Mouse (Mus musculus) neutrophil, adult 5-6 weeks (primary cell): ENCODE data around the gene Tmed9. TPM values are rescaled to one million over a fixed set of nuclear protein-coding genes. Genes with fewer than 3 reads are reported as not detected.

Experiments used
- ATAC-seq: fragments of 151-379, 151-347 bp; 2 replicates; pipeline ENCODE4 v1.8.0; 2017; ENCODE audit warnings: mild to moderate bottlenecking, moderate TSS enrichment; ENCODE audit not compliant: insufficient number of reproducible peaks, poor library complexity, low FRiP score, severe bottlenecking; ENCODE audit errors: extremely low read depth
- total RNA-seq: library from RNA; stranded (forward); fragments of 200-1000 nt; gene quantifications from 2 replicates; pipeline ENCODE4 v1.2.3, GENCODE M21; 2017

Tmed9 gene
- total RNA-seq = 68.9 and 74.4 TPM in 2 replicates

GRCm38 (mm10) chr13:55573432-55573831 is at the start of gene Tmed9:
Tmed9 (plus strand) TSS chr13:55573732.
- ATAC-seq = no peak

DNA sequence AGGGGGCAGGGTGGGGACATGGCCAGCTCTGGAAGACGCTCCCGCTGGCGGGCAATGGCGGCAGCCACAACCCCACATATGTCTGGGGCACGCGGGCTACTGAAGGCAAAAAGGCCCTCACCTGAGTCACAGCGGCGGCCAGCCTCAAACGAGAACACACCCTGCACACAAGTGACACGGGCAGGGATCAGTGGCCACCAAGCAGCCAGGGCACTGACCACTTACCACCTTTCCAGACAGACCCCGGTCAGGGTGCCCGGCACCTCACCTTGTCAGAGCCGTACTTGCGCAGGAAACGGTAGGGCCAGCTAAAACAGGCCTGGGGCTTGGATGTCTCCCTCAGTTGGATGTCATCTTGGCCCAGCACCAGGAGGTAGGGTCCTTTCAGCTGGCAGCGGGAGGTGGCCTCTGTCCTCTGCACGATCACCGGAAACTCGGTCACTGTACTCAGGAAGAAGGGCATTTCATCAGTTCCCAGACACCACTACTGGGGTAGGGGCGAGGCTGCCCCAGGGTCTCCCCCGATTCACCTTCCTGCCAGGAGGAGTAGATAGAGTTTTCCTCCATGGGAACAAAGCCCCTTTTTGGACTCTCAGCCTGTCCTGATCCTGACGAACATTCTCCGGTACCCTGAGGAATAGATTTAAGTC is 49.5 kb upstream of the Tmed9 start:
- no peak for ATAC-seq

DNA sequence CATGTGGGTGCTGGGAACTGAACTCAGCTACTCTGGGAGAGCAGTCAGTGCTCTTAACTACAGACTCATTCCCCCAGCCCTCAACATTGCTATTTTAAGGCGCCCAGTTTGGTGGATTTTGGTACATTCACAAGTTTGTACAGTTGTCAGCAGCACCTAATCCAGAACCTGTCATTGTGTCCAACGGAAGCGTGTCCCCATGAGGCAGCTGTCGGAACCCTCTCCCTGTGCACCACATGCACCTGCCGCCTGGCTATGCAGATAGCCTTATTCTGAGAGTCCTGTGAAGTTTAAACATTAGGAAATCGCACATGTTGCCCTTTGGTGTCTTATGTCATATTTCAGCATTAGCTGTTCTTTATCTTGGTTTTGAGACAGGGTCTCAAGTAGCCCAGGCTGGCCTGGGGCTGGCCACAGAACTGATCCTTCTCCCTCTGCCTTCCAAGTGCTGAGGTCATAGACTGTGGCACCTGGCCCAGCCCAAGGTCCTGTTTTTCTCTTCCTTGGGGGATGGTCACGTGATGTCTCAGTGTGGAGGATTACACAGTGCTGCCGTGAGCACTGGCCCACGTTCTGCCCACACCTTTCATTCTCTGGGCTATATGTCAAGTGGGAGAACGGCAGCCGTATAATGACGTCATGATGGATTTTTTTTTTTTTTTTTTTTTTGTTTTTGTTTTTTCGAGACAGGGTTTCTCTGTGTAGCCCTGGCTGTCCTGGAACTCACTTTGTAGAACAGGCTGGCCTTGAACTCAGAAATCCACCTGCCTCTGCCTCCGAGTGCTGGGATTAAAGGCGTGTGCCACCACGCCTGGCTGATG is 47.6 kb upstream of the Tmed9 start:
- ATAC-seq = peak; percentile 28; the same call in 1 of the 2 replicates

GRCm38 (mm10) chr13:55527212-55527611 is 46.3 kb upstream of the Tmed9 start:
- ATAC-seq = no peak

DNA sequence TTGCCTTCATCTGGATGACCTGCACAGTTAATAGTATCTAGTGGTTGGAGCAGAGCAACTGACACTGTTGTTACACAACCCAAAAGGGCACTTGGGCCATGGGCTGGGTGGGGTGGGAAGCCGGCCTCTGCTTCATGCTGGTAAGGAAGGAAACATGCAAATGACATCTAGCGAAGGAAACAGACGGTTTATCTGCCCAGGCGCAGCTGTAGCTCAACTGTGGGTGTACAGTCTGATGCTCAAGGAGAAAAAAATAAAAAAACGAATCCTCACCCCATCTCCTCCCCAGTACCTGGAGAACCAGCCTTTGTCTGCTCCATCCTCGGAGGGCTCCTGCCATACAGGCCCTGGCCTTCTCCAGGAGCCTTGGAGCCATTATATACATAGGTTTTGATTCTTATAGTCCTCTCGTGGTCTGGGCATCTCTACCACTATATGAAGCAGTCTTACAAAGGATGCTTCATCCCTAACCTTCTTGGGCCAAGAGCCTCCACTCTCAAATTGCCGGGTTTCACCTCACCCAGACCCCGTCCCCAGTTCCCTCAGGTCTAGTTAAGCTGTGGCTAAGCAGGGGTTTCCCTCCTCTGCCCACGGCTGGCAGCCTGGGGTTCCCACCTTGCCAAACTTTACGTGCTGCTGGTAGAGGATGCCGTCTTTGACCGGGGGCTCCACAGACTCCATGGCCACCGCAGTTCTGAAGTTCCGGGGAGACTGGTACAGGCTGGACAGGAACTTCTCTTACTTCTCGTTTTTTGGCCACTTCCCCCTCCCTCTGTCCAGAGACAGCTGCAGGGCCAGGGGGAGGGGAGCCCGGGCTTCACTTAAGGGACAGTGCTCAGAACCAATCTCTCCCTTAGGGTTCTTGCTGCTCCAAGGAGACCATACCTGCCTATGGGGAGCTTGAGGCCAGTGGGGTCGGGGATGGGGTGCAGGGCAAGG is 45.4 kb upstream of the Tmed9 start:
- peak; percentile 46 for ATAC-seq

- ATAC-seq = peak; percentile 67
These were observed 44.2 kb upstream of the Tmed9 start, which contains the start of gene Dok3 for GRCm38 (mm10) chr13:55529198-55529915. Dok3 (minus strand) TSS chr13:55529296.

- no peak for ATAC-seq
These were observed 38.3 kb upstream of the Tmed9 start for GRCm38 (mm10) chr13:55535191-55535590.

GRCm38 (mm10) chr13:55535796-55536193 is 37.7 kb upstream of the Tmed9 start:
- no peak for ATAC-seq

- peak; percentile 93 for ATAC-seq
These were observed 37.0 kb upstream of the Tmed9 start, which contains the start of gene Ddx41 for GRCm38 (mm10) chr13:55536194-55537175. Ddx41 (minus strand) TSS chr13:55536658.

- no peak for ATAC-seq
These were observed 32.6 kb upstream of the Tmed9 start for GRCm38 (mm10) chr13:55540933-55541332.

DNA sequence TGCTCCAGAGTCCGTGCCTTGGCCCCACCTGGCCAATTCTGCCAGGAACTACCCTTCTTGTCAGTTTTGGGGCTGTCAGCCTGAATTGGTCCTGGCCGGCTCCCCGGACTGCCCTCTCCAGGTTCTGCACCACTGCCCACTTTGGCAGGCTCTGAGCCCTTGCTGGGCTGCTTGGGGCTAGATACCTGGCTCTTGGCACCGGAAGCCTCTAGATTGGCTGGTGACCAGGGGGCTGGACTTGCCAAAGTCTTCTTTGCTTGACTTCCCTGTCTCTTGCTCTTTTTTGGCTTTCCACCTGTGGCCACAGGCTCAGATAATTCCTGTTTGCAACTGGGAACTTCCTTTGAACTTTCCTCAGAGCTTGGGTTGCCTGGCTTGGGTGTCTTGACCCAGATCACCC is 30.6 kb upstream of the Tmed9 start:
- no peak for ATAC-seq

DNA sequence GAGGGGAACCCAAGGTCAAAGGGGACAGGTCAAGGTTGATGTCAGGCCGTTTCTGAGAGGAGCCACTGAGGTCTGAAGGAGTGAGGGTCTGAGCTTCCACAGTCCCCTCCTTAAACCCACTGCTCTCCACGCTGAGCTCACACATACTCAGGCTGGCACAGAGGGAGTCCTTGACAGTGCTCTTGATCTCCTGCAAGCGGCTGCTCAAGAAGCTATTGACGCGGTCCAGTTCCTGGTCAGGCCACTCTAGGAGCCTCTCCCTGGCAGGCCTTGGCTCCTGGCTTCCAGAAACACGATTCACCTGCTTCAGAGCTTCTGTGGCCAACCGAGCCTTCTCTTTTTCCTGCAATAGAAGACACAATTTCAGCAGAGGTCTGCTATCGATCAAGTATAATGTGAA is 30.1 kb upstream of the Tmed9 start:
- no peak for ATAC-seq

DNA sequence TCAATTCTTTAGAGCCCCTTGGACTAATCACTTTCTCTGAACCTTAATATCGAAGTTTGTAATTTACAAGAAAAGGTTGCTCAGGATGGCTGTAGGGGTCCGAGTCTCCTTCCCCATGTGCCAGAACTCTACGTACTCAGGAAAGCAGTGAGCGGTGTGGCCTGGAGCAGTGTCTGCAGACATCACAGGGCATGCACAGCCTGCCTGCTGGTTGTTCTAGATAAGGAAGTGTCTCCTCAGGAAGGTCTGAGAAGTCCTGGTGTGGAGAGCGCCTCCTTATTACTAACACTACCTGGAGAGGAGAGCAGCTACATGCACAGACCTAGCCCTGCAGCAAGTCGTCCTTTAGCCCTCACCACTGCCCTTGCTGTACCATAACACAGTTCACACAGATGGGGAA is 28.7 kb upstream of the Tmed9 start:
- ATAC-seq = no peak

- ATAC-seq = no peak
These were observed 25.6 kb upstream of the Tmed9 start for GRCm38 (mm10) chr13:55547916-55548315.

GRCm38 (mm10) chr13:55548426-55548825 is 25.1 kb upstream of the Tmed9 start:
- ATAC-seq = no peak

GRCm38 (mm10) chr13:55549061-55549460 is 24.5 kb upstream of the Tmed9 start:
- ATAC-seq = no peak

DNA sequence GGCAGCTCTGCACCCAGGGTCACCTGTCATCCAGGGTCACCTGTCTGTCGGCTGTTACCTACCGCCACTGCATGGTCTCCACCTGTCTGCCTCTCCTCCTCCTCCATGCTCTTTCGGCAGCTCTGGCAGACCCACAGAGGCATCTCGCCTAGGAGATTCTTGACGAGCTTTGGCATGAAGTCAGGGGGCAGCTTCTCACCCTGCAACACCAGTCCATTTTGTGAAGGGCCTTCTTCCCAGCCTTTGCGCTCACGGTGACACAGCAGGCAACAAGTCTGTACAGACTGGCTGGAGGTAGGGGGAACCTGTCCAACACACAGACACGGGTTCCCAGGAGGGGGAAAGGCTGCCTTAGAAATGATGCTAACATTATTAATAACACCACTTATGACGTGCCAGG is 17.6 kb upstream of the Tmed9 start:
- ATAC-seq = no peak

DNA sequence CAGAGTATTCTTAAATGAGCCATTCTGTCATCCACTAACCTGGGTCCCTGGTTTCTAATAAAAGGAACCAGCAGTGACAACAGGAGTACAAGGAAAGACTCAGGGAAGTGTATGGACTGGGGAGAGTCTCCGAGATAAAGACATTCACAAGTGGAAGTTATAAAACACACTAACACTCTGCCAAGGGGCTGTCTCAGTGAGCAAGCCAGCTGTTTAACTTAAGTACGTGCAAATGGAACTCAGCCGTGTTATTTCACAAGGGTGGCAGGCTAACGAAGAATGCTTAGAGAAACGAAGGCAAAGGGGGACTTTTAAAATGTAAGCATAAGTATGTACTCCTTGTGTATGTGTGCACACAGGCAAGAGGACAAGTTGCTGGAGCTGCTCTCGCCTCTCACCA is 16.0 kb upstream of the Tmed9 start:
- ATAC-seq = no peak
